Mouse (Mus musculus) MEL (cell line): ENCODE results near the gene Hfe2. TPM values are rescaled to one million over a fixed set of nuclear protein-coding genes. Genes with fewer than 3 reads are reported as not detected.
A peak's percentile ranks its signal among the peaks of the same experiment; 100 is the strongest.

Experiments
- DNase-seq: peaks from one replicate; pipeline ENCODE4 v3.0.0; 2011; ENCODE audit warnings: low read depth, low spot score
- H3K27ac ChIP-seq: 2 replicates; pipeline ENCODE4 v1.5.1; 2012; ENCODE audit warnings: low read depth, mild to moderate bottlenecking, control low read depth, low read length, moderate library complexity; ENCODE audit not compliant: control insufficient read depth
- H3K27me3 ChIP-seq, 2 experiments: fragments of 150-350 bp in 1 of 2; sonication (generic) in 1 of 2; 2 replicates each; pipeline ENCODE4 v1.6.1; 2012; ENCODE audit warnings: low read length in 2 of 2, mild to moderate bottlenecking in 2 of 2, improper control_type of control experiment in 1 of 2, moderate library complexity in 1 of 2; ENCODE audit not compliant: insufficient read depth in 2 of 2, control insufficient read depth in 1 of 2
- H3K36me3 ChIP-seq, 2 experiments: 2 replicates each; pipeline ENCODE4 v1.6.1; 2012 to 2014; ENCODE audit warnings: low read length in 2 of 2, improper control_type of control experiment in 1 of 2, inconsistent platforms in 1 of 2, mild to moderate bottlenecking in 1 of 2; ENCODE audit not compliant: insufficient read depth in 2 of 2, control insufficient read depth in 1 of 2
- H3K4me1 ChIP-seq, 2 experiments: fragments of 150-350 bp in 1 of 2; sonication (generic) in 1 of 2; 2 replicates each; pipeline ENCODE4 v1.6.1; 2012; ENCODE audit warnings: low read length in 2 of 2, improper control_type of control experiment in 1 of 2, mild to moderate bottlenecking in 1 of 2; ENCODE audit not compliant: insufficient read depth in 2 of 2, control insufficient read depth in 1 of 2
- H3K4me3 ChIP-seq, 2 experiments: fragments of 150-350 bp in 1 of 2; sonication (generic) in 1 of 2; 2 replicates each; pipeline ENCODE4 v1.5.1; 2012; ENCODE audit warnings: low read depth in 2 of 2, low read length in 2 of 2, mild to moderate bottlenecking in 2 of 2, moderate library complexity in 2 of 2, control low read depth in 1 of 2, improper control_type of control experiment in 1 of 2; ENCODE audit not compliant: control insufficient read depth in 1 of 2, insufficient read depth in 1 of 2
- H3K79me2 ChIP-seq: 2 replicates; pipeline ENCODE4 v1.6.1; 2012; ENCODE audit warnings: mild to moderate bottlenecking, low read length, moderate library complexity; ENCODE audit not compliant: control insufficient read depth, poor library complexity, insufficient read depth
- H3K9ac ChIP-seq: 2 replicates; pipeline ENCODE4 v1.6.1; 2012; ENCODE audit warnings: low read depth, mild to moderate bottlenecking, control low read depth, low read length, moderate library complexity; ENCODE audit not compliant: control insufficient read depth, poor library complexity, severe bottlenecking
- H3K9me3 ChIP-seq: fragments of 150-350 bp; sonication (generic); replicated peaks from 2 replicates; pipeline ENCODE4 v1.6.1; 2012; ENCODE audit warnings: mild to moderate bottlenecking, low read length, improper control_type of control experiment, moderate library complexity; ENCODE audit not compliant: insufficient read depth
- CHD2 ChIP-seq: IDR thresholded peaks from 2 replicates; pipeline ENCODE4 v1.6.1; 2011; ENCODE audit warnings: low read length, improper control_type of control experiment
- E2F4 ChIP-seq: IDR thresholded peaks from 2 replicates; pipeline ENCODE4 v1.6.1; 2011; ENCODE audit warnings: low read depth, low read length, improper control_type of control experiment, borderline replicate concordance
- GATA1 ChIP-seq: IDR thresholded peaks from 2 replicates; pipeline ENCODE4 v1.6.1; 2011; ENCODE audit warnings: low read depth, low read length, improper control_type of control experiment
- MXI1 ChIP-seq: IDR thresholded peaks from 2 replicates; pipeline ENCODE4 v1.6.1; 2011; ENCODE audit warnings: mild to moderate bottlenecking, low read depth, low read length, improper control_type of control experiment
- POLR2AphosphoS2 ChIP-seq: IDR thresholded peaks from 2 replicates; pipeline ENCODE4 v1.6.1; 2011; ENCODE audit warnings: low read length, improper control_type of control experiment
- POLR2AphosphoS5 ChIP-seq: IDR thresholded peaks from 2 replicates; pipeline ENCODE4 v1.6.1; 2012; ENCODE audit warnings: low read depth, borderline replicate concordance, mild to moderate bottlenecking, inconsistent platforms, low read length, moderate library complexity, mixed read lengths
- RAD21 ChIP-seq: IDR thresholded peaks from 2 replicates; pipeline ENCODE4 v1.6.1; 2011; ENCODE audit warnings: mild to moderate bottlenecking, low read depth, low read length, improper control_type of control experiment
- SIN3A ChIP-seq: IDR thresholded peaks from 2 replicates; pipeline ENCODE4 v1.6.1; 2012; ENCODE audit warnings: low read length, improper control_type of control experiment, inconsistent platforms
- ZNF384 ChIP-seq: IDR thresholded peaks from 2 replicates; pipeline ENCODE4 v1.6.1; 2012; ENCODE audit warnings: low read depth, mild to moderate bottlenecking, inconsistent platforms, low read length, improper control_type of control experiment
- polyA plus RNA-seq, 2 experiments: library from polyadenylated mRNA; stranded (reverse) in 1 of 2; unstranded in 1 of 2; fragments of >175 nt in 1 of 2; fragments of >200 nt in 1 of 2; gene quantifications; 2 replicates each; pipeline versions ENCODE4 v1.2.1 to v1.2.4; 2012; ENCODE audit warnings: low replicate concordance in 2 of 2, low read depth in 1 of 2; ENCODE audit not compliant: insufficient read length in 2 of 2, insufficient read depth in 1 of 2, missing spikeins in 1 of 2
- total RNA-seq: library from RNA; depleted of rRNA; stranded (reverse); fragments of 300-350 nt; gene quantifications from 2 replicates; pipeline ENCODE4 v1.2.3, GENCODE M21; 2012

The Hfe2 gene
- total and polyA plus RNA-seq, 3 experiments, result not detected

- peak; percentile 83 for DNase-seq
- peak overlapping the region; percentile 90 for H3K27ac ChIP-seq
- H3K36me3 ChIP-seq, result peaks cover 11 to 37% of the 10 kb centered on the region in 2 experiments
- H3K79me2 ChIP-seq, result peaks cover 45% of the 10 kb centered on the region
- H3K9ac ChIP-seq, result peak overlapping the region; percentile 85
- peaks cover 11 to 35% of the 10 kb centered on the region in 2 experiments for H3K4me1 ChIP-seq
- peak overlapping the region; percentile 35 to 90 for H3K4me3 ChIP-seq
- TF ChIP-seq MXI1, result no peak
- TF ChIP-seq, all 39 proteins: peak for 0
- H3K9me3 ChIP-seq, result no peaks in the 10 kb centered on the region
- no peaks in the 10 kb centered on the region for H3K27me3 ChIP-seq
These were observed 33.8 kb downstream of the Hfe2 start for GRCm38 (mm10) chr3:96558668-96559196.

GRCm38 (mm10) chr3:96559398-96559910, 34.5 kb downstream of the Hfe2 start:
- peaks cover 45% of the 10 kb centered on the region for H3K79me2 ChIP-seq
- H3K27me3 ChIP-seq, result no peaks in the 10 kb centered on the region
- H3K27ac ChIP-seq, result peak overlapping the region; percentile 90
- H3K4me1 ChIP-seq, result peaks cover 10 to 35% of the 10 kb centered on the region in 2 experiments
- DNase-seq, result peak; percentile 85
- H3K36me3 ChIP-seq, result peaks cover 11 to 37% of the 10 kb centered on the region in 2 experiments
- TF ChIP-seq GATA1, result no peak
- no peak for TF ChIP-seq POLR2AphosphoS2
- no peak for TF ChIP-seq CHD2
- TF ChIP-seq POLR2AphosphoS5, result peak; percentile 92
- TF ChIP-seq E2F4, result no peak
- TF ChIP-seq RAD21, result no peak
- no peak for TF ChIP-seq ZNF384
- no peak for TF ChIP-seq MXI1
- H3K9me3 ChIP-seq, result no peaks in the 10 kb centered on the region
- peak overlapping the region; percentile 85 for H3K9ac ChIP-seq
- H3K4me3 ChIP-seq, result peak overlapping the region; percentile 35 to 90

- H3K4me3 ChIP-seq, result peak overlapping the region; percentile 35 to 90
- H3K27me3 ChIP-seq, result no peaks in the 10 kb centered on the region
- no peak for TF ChIP-seq SIN3A
- 0 out of 2 replicates have a peak, but pooled peaks have one; percentile 81 for TF ChIP-seq POLR2AphosphoS5
- peaks cover 45% of the 10 kb centered on the region for H3K79me2 ChIP-seq
- peak; percentile 54 for DNase-seq
- H3K36me3 ChIP-seq, result peaks cover 11 to 42% of the 10 kb centered on the region in 2 experiments
- no peaks in the 10 kb centered on the region for H3K9me3 ChIP-seq
- peak overlapping the region; percentile 90 for H3K27ac ChIP-seq
- peak overlapping the region; percentile 85 for H3K9ac ChIP-seq
- peaks cover 11 to 36% of the 10 kb centered on the region in 2 experiments for H3K4me1 ChIP-seq
These were observed 35.2 kb downstream of the Hfe2 start for GRCm38 (mm10) chr3:96559911-96560850.
